Mouse (Mus musculus) myocyte (in vitro differentiated cells): ENCODE data around the gene Dlx4. TPM values are rescaled to one million over a fixed set of nuclear protein-coding genes. Genes with fewer than 3 reads are reported as not detected.

Source experiments
- H3K27me3 ChIP-seq: one replicate; pipeline ENCODE4 v1.6.1; 2011; ENCODE audit not compliant: control insufficient read depth, insufficient read depth, insufficient read length
- H3K36me3 ChIP-seq: one replicate; pipeline ENCODE4 v1.6.1; 2011; ENCODE audit not compliant: control insufficient read depth, insufficient read depth
- H3K4me2 ChIP-seq: one replicate; pipeline ENCODE4 v1.6.1; 2011; ENCODE audit warnings: low read depth, control low read depth
- H3K4me3 ChIP-seq: one replicate; pipeline ENCODE4 v1.5.1; 2011; ENCODE audit warnings: mild to moderate bottlenecking, control low read depth, moderate library complexity
- H3K79me2 ChIP-seq: one replicate; pipeline ENCODE4 v1.6.1; 2011; ENCODE audit not compliant: control insufficient read depth, insufficient read depth
- H3ac ChIP-seq: one replicate; pipeline ENCODE4 v1.6.1; 2011; ENCODE audit not compliant: control insufficient read depth, insufficient read length
- CEBPB ChIP-seq: IDR thresholded peaks from 2 replicates; pipeline ENCODE4 v1.6.1; 2011; ENCODE audit warnings: mild to moderate bottlenecking, moderate library complexity; ENCODE audit not compliant: poor library complexity, insufficient read depth, severe bottlenecking
- E2F4 ChIP-seq: IDR thresholded peaks from one replicate; pipeline ENCODE4 v1.6.1; 2011; ENCODE audit warnings: mild to moderate bottlenecking, control low read depth, moderate library complexity; ENCODE audit not compliant: insufficient read depth
- MAX ChIP-seq: IDR thresholded peaks from one replicate; pipeline ENCODE4 v1.6.1; 2011; ENCODE audit warnings: low read depth, mild to moderate bottlenecking, control low read depth
- MYOD1 ChIP-seq, 3 experiments: IDR thresholded peaks; one replicate each; pipeline ENCODE4 v1.6.1; 2011; ENCODE audit warnings: control low read depth in 2 of 3, low read depth in 2 of 3, mild to moderate bottlenecking in 2 of 3, moderate library complexity in 1 of 3; ENCODE audit not compliant: insufficient read length in 2 of 3, control insufficient read depth in 1 of 3
- MYOG ChIP-seq, 3 experiments: IDR thresholded peaks; one replicate each; pipeline ENCODE4 v1.6.1; 2011; ENCODE audit warnings: control low read depth in 2 of 3, low read depth in 2 of 3, mild to moderate bottlenecking in 2 of 3; ENCODE audit not compliant: insufficient read length in 2 of 3, control insufficient read depth in 1 of 3, insufficient read depth in 1 of 3
- POLR2A ChIP-seq: IDR thresholded peaks from one replicate; pipeline ENCODE4 v1.6.1; 2011; ENCODE audit warnings: low read depth, mild to moderate bottlenecking, control low read depth, moderate library complexity; ENCODE audit not compliant: insufficient read length
- POLR2AphosphoS2 ChIP-seq: IDR thresholded peaks from one replicate; pipeline ENCODE4 v1.6.1; 2011; ENCODE audit warnings: low read depth, control low read depth; ENCODE audit not compliant: insufficient read length
- REST ChIP-seq: IDR thresholded peaks from one replicate; pipeline ENCODE4 v1.6.1; 2011; ENCODE audit warnings: mild to moderate bottlenecking, control low read depth, moderate library complexity; ENCODE audit not compliant: insufficient read depth, insufficient read length
- SRF ChIP-seq: IDR thresholded peaks from one replicate; pipeline ENCODE4 v1.6.1; 2011; ENCODE audit warnings: low read depth; ENCODE audit not compliant: control insufficient read depth, insufficient read length
- TCF12 ChIP-seq: IDR thresholded peaks from one replicate; pipeline ENCODE4 v1.6.1; 2011; ENCODE audit warnings: mild to moderate bottlenecking, control low read depth; ENCODE audit not compliant: poor library complexity, insufficient read depth, severe bottlenecking
- TCF3 ChIP-seq: IDR thresholded peaks from one replicate; pipeline ENCODE4 v1.6.1; 2011; ENCODE audit warnings: low read depth, control low read depth; ENCODE audit not compliant: insufficient read length
- USF1 ChIP-seq: IDR thresholded peaks from one replicate; pipeline ENCODE4 v1.6.1; 2011; ENCODE audit warnings: low read depth, mild to moderate bottlenecking, control low read depth, moderate library complexity
- polyA plus RNA-seq: library from polyadenylated mRNA; unstranded; fragments of >200 nt; fragmentation: generic; extraction: Trizol; gene quantifications from one replicate; pipeline ENCODE4 v1.2.1, GENCODE M21; 2012; ENCODE audit warnings: missing spikeins

Gene Dlx4
- polyA plus RNA-seq, 1 experiment, result 0.49 TPM

DNA sequence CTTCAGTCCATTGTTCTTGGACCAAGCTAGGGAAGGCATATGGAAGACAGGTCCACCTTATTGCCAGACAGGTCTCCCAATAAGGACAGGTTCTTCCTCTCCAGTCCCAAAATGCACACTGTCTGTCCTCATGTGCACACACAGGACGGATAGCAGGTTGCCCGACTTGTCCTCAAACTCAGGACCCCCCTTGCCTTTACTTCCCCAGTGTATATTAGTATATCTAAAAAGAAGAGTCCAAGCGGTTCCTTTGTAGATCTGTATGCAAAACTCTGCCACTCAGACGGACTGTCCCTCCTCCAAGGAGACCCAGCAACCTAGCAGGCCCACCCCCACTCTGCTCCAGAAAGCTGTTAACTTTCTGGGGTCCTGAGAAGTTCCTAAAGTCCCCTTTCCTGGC, 2.4 kb downstream of the Dlx4 start:
- Histone ChIP-seq H3K36me3 (no peaks in the 10 kb centered on the region), H3K27me3 (peaks cover 10% of the 10 kb centered on the region), H3K4me3 (no peak overlapping the region), H3K79me2 (no peaks in the 10 kb centered on the region), H3K4me2 (no peak overlapping the region), H3ac (no peak overlapping the region)
- TF ChIP-seq POLR2A (no peak), MYOD1 (IDR thresholded peaks at IDR 0.05; ENCODE audit: control insufficient read depth in 1 of 3, insufficient read length in 2 of 3, low read depth in 2 of 3) (no peak), CEBPB (no peak), SRF (no peak), TCF12 (no peak), TCF3 (no peak), USF1 (no peak), E2F4 (no peak)

DNA sequence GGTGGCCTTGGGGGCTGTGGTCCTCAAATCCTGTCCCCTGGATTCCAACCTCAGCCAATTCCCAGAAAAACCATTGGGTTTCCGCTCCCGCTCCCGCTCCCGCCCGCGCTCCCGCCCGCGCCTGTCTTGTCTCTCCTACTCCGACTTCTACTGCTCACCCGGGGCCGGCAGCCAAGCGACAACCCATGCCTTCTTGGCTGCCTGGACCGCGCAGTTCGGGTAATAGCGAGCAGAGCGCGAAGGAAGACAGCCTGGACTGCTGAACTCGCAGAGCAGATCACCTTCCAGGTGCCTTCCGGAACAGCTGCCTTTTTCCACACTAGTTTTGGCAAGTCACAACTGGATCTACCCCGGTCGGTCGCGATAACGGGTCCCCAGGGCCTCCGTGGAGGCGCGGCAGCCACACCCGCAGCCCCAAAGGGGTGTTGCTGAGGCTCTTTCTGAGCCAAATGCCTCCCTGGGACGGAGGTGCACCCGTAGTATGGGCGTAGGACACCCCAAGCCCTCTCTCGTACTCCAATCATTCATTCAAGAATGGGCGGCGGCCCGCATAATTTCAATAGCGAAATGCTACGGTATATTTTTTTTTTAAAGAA, 3.0 kb downstream of the Dlx4 start:
- H3K27me3 ChIP-seq, result peaks cover 10% of the 10 kb centered on the region
- H3K4me2 ChIP-seq, result no peak overlapping the region
- no peaks in the 10 kb centered on the region for H3K79me2 ChIP-seq
- H3ac ChIP-seq, result no peak overlapping the region
- TF ChIP-seq USF1 (no peak), MAX (no peak), POLR2AphosphoS2 (no peak), MYOG (IDR thresholded peaks at IDR 0.05; ENCODE audit: control insufficient read depth in 1 of 3, insufficient read depth in 1 of 3, insufficient read length in 2 of 3, low read depth in 2 of 3) (no peak), SRF (no peak), E2F4 (no peak), MYOD1 (IDR thresholded peaks at IDR 0.05; ENCODE audit: control insufficient read depth in 1 of 3, insufficient read length in 2 of 3, low read depth in 2 of 3) (no peak), CEBPB (no peak), REST (no peak), TCF12 (no peak), TCF3 (no peak), POLR2A (no peak)
- H3K4me3 ChIP-seq, result no peak overlapping the region
- no peaks in the 10 kb centered on the region for H3K36me3 ChIP-seq

DNA sequence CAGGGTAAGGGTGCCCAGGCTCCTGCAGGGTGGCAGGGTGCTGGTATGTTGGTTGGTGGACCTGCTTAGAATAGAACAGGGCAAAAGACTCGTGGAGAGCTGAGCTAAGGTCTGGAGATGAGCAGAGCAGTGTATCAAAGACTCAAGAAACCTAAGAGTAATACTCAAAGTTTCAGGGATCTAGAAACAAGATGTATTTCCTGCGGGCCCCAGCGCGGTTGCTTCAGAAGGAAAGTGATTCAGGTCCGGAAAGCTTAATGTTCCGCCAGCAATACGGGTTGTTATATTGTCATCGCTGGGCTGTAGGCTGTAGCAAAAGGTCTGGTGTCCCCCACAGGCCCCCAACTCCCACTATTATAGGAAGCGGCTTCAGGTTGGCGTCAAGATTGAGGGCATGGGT, 3.8 kb downstream of the Dlx4 start:
- no peak overlapping the region for H3ac ChIP-seq
- TF ChIP-seq E2F4 (no peak), MYOG (IDR thresholded peaks at IDR 0.05; ENCODE audit: control insufficient read depth in 1 of 3, insufficient read depth in 1 of 3, insufficient read length in 2 of 3, low read depth in 2 of 3) (no peak), POLR2AphosphoS2 (no peak), TCF3 (no peak), CEBPB (no peak), SRF (no peak), TCF12 (no peak), POLR2A (no peak), MAX (no peak), MYOD1 (IDR thresholded peaks at IDR 0.05; ENCODE audit: control insufficient read depth in 1 of 3, insufficient read length in 2 of 3, low read depth in 2 of 3) (no peak), REST (no peak), USF1 (no peak)
- H3K4me2 ChIP-seq, result no peak overlapping the region
- H3K79me2 ChIP-seq, result no peaks in the 10 kb centered on the region
- H3K4me3 ChIP-seq, result no peak overlapping the region
- no peaks in the 10 kb centered on the region for H3K36me3 ChIP-seq
- H3K27me3 ChIP-seq, result peaks cover 10% of the 10 kb centered on the region

- no peaks in the 10 kb centered on the region for H3K36me3 ChIP-seq
- TF ChIP-seq E2F4, result no peak
- no peak for TF ChIP-seq USF1
- no peak for TF ChIP-seq TCF3
- no peak for TF ChIP-seq POLR2AphosphoS2
- TF ChIP-seq POLR2A, result no peak
- no peak for TF ChIP-seq CEBPB
- peaks cover 10% of the 10 kb centered on the region for H3K27me3 ChIP-seq
- H3ac ChIP-seq, result no peak overlapping the region
- no peaks in the 10 kb centered on the region for H3K79me2 ChIP-seq
- H3K4me2 ChIP-seq, result no peak overlapping the region
- H3K4me3 ChIP-seq, result no peak overlapping the region
Measured at GRCm38 (mm10) chr11:95139871-95140270, 6.2 kb downstream of the Dlx4 start.

GRCm38 (mm10) chr11:95137281-95137680, 8.8 kb downstream of the Dlx4 start:
- TF ChIP-seq MYOD1 (IDR thresholded peaks at IDR 0.05; ENCODE audit: control insufficient read depth in 1 of 3, insufficient read length in 2 of 3, low read depth in 2 of 3), result no peak
- TF ChIP-seq MYOG (IDR thresholded peaks at IDR 0.05; ENCODE audit: control insufficient read depth in 1 of 3, insufficient read depth in 1 of 3, insufficient read length in 2 of 3, low read depth in 2 of 3), result no peak
- no peak for TF ChIP-seq CEBPB
- TF ChIP-seq SRF, result no peak
- no peak for TF ChIP-seq TCF3
- no peak for TF ChIP-seq MAX
- TF ChIP-seq POLR2A, result no peak
- TF ChIP-seq TCF12, result no peak
- H3ac ChIP-seq, result no peak overlapping the region
- peaks cover 6% of the 10 kb centered on the region for H3K27me3 ChIP-seq
- no peak overlapping the region for H3K4me3 ChIP-seq
- no peaks in the 10 kb centered on the region for H3K79me2 ChIP-seq
- H3K36me3 ChIP-seq, result no peaks in the 10 kb centered on the region
- H3K4me2 ChIP-seq, result no peak overlapping the region
